Mouse (Mus musculus): Measurements from ENCODE around the gene Ankrd44. TPM values are rescaled to one million over a fixed set of nuclear protein-coding genes. Genes with fewer than 3 reads are reported as not detected.

Gene Ankrd44
- total and polyA plus RNA-seq, 3 experiments = 10.2 to 10.7 (median 10.2) TPM

GRCm38 (mm10) chr1:54667991-54668390 lies 258.2 kb downstream of the Ankrd44 start:
- H3K4me1 ChIP-seq (ENCODE audit: control insufficient read depth, insufficient read depth, low read length) = no peaks in the 10 kb centered on the region; the same call in 1 of the 2 replicates
- no peak for DNase-seq
- WGBS = 78% methylated on average over 2 of the region's 2 CpGs
- H3K36me3 ChIP-seq (ENCODE audit: control insufficient read depth, insufficient read depth, low read length) = 0 out of 2 replicates have a peak, but pooled peaks cover 2% of the 10 kb centered on the region
- H3K27me3 ChIP-seq (ENCODE audit: control insufficient read depth, insufficient read depth, low read length) = no peaks in the 10 kb centered on the region
- TF ChIP-seq CTCF (IDR thresholded peaks at IDR 0.05) = no peak
- no peak for TF ChIP-seq POLR2A (IDR thresholded peaks at IDR 0.05; ENCODE audit: insufficient read depth, low read depth, low read length)
- TF ChIP-seq EP300 (IDR thresholded peaks at IDR 0.05; ENCODE audit: insufficient read depth, low read depth, low read length) = no peak
- H3K27ac ChIP-seq = no peak overlapping the region
- no peaks in the 10 kb centered on the region for H3K79me2 ChIP-seq (replicated peaks; ENCODE audit: control insufficient read depth, insufficient read depth, low read length)
- H3K4me3 ChIP-seq = no peak overlapping the region
- intact Hi-C loops (cut with DNase I) = loop anchor here (2.0 to 5.0 kb wide), 3 partner anchors 81 to 259 kb away; partner anchors contain the start of gene Ankrd44
- H3K9ac ChIP-seq (ENCODE audit: low read depth, low read length) = no peak overlapping the region

GRCm38 (mm10) chr1:54665582-54666405 lies 260.4 kb downstream of the Ankrd44 start:
- no peak overlapping the region for H3K4me3 ChIP-seq
- H3K4me1 ChIP-seq (ENCODE audit: control insufficient read depth, insufficient read depth, low read length) = no peaks in the 10 kb centered on the region; the same call in 1 of the 2 replicates
- no peaks in the 10 kb centered on the region for H3K27me3 ChIP-seq (ENCODE audit: control insufficient read depth, insufficient read depth, low read length)
- H3K79me2 ChIP-seq (replicated peaks; ENCODE audit: control insufficient read depth, insufficient read depth, low read length) = no peaks in the 10 kb centered on the region
- H3K9ac ChIP-seq (ENCODE audit: low read depth, low read length) = no peak overlapping the region
- intact Hi-C loops (cut with DNase I) = loop anchor here (1.0 to 5.0 kb wide), 5 partner anchors 38 to 314 kb away; partner anchors contain the start of gene Ankrd44
- 0 out of 2 replicates have a peak, but pooled peaks cover 2% of the 10 kb centered on the region for H3K36me3 ChIP-seq (ENCODE audit: control insufficient read depth, insufficient read depth, low read length)
- no peak overlapping the region for H3K27ac ChIP-seq
- WGBS = 59% methylated on average over 8 of the region's 8 CpGs
- TF ChIP-seq EP300 (IDR thresholded peaks at IDR 0.05; ENCODE audit: insufficient read depth, low read depth, low read length) = no peak
- peak; percentile 92 for TF ChIP-seq CTCF (IDR thresholded peaks at IDR 0.05)
- DNase-seq = peak; percentile 32

GRCm38 (mm10) chr1:54665095-54665494 lies 261.1 kb downstream of the Ankrd44 start:
- TF ChIP-seq POLR2A (IDR thresholded peaks at IDR 0.05; ENCODE audit: insufficient read depth, low read depth, low read length) (no peak), CTCF (IDR thresholded peaks at IDR 0.05) (no peak), EP300 (IDR thresholded peaks at IDR 0.05; ENCODE audit: insufficient read depth, low read depth, low read length) (no peak)
- 92% methylated on average over 4 of the region's 4 CpGs for WGBS
- Histone ChIP-seq H3K36me3 (ENCODE audit: control insufficient read depth, insufficient read depth, low read length) (0 out of 2 replicates have a peak, but pooled peaks cover 2% of the 10 kb centered on the region), H3K9ac (ENCODE audit: low read depth, low read length) (no peak overlapping the region), H3K79me2 (replicated peaks; ENCODE audit: control insufficient read depth, insufficient read depth, low read length) (no peaks in the 10 kb centered on the region), H3K27me3 (ENCODE audit: control insufficient read depth, insufficient read depth, low read length) (no peaks in the 10 kb centered on the region), H3K4me3 (no peak overlapping the region), H3K27ac (no peak overlapping the region), H3K4me1 (ENCODE audit: control insufficient read depth, insufficient read depth, low read length) (no peaks in the 10 kb centered on the region; the same call in 1 of the 2 replicates)
- DNase-seq = no peak
- intact Hi-C loops (cut with DNase I) = loop anchor here (5.0 kb wide), 1 partner anchor 167 kb away; no protein-coding TSS in a partner anchor

- no peaks in the 10 kb centered on the region for H3K36me3 ChIP-seq (ENCODE audit: control insufficient read depth, insufficient read depth, low read length)
- H3K79me2 ChIP-seq (replicated peaks; ENCODE audit: control insufficient read depth, insufficient read depth, low read length) = no peaks in the 10 kb centered on the region
- H3K9ac ChIP-seq (ENCODE audit: low read depth, low read length) = no peak overlapping the region
- 86% methylated on average over 6 of the region's 6 CpGs for WGBS
- no peaks in the 10 kb centered on the region for H3K4me1 ChIP-seq (ENCODE audit: control insufficient read depth, insufficient read depth, low read length)
- no peak overlapping the region for H3K4me3 ChIP-seq
- no peak overlapping the region for H3K27ac ChIP-seq
- TF ChIP-seq EP300 (IDR thresholded peaks at IDR 0.05; ENCODE audit: insufficient read depth, low read depth, low read length) = no peak
- no peak for TF ChIP-seq POLR2A (IDR thresholded peaks at IDR 0.05; ENCODE audit: insufficient read depth, low read depth, low read length)
- TF ChIP-seq CTCF (IDR thresholded peaks at IDR 0.05) = no peak
- no peaks in the 10 kb centered on the region for H3K27me3 ChIP-seq (ENCODE audit: control insufficient read depth, insufficient read depth, low read length)
- no peak for DNase-seq
- intact Hi-C loops (cut with DNase I) = no loop called here
These were observed 265.5 kb downstream of the Ankrd44 start for GRCm38 (mm10) chr1:54660674-54661073.

- Histone ChIP-seq H3K27ac (no peak overlapping the region), H3K79me2 (replicated peaks; ENCODE audit: control insufficient read depth, insufficient read depth, low read length) (no peaks in the 10 kb centered on the region), H3K36me3 (ENCODE audit: control insufficient read depth, insufficient read depth, low read length) (no peaks in the 10 kb centered on the region), H3K27me3 (ENCODE audit: control insufficient read depth, insufficient read depth, low read length) (no peaks in the 10 kb centered on the region), H3K4me3 (no peak overlapping the region), H3K4me1 (ENCODE audit: control insufficient read depth, insufficient read depth, low read length) (no peaks in the 10 kb centered on the region), H3K9ac (ENCODE audit: low read depth, low read length) (no peak overlapping the region)
- intact Hi-C loops (cut with DNase I) = no loop called here
- no peak for DNase-seq
- 87% methylated on average over 4 of the region's 4 CpGs for WGBS
- no peak for TF ChIP-seq POLR2A (IDR thresholded peaks at IDR 0.05; ENCODE audit: insufficient read depth, low read depth, low read length)
- no peak for TF ChIP-seq CTCF (IDR thresholded peaks at IDR 0.05)
- no peak for TF ChIP-seq EP300 (IDR thresholded peaks at IDR 0.05; ENCODE audit: insufficient read depth, low read depth, low read length)
These were observed 267.6 kb downstream of the Ankrd44 start for GRCm38 (mm10) chr1:54658558-54658957.

GRCm38 (mm10) chr1:54648237-54648636 lies 277.9 kb downstream of the Ankrd44 start:
- Histone ChIP-seq H3K4me1 (ENCODE audit: control insufficient read depth, insufficient read depth, low read length) (peaks cover 3% of the 10 kb centered on the region), H3K4me3 (no peak overlapping the region), H3K9ac (ENCODE audit: low read depth, low read length) (no peak overlapping the region), H3K27me3 (ENCODE audit: control insufficient read depth, insufficient read depth, low read length) (no peaks in the 10 kb centered on the region), H3K27ac (no peak overlapping the region), H3K36me3 (ENCODE audit: control insufficient read depth, insufficient read depth, low read length) (peaks cover 8% of the 10 kb centered on the region), H3K79me2 (replicated peaks; ENCODE audit: control insufficient read depth, insufficient read depth, low read length) (no peaks in the 10 kb centered on the region)
- WGBS = 48% methylated on average over 5 of the region's 5 CpGs
- no peak for TF ChIP-seq CTCF (IDR thresholded peaks at IDR 0.05)
- no peak for TF ChIP-seq POLR2A (IDR thresholded peaks at IDR 0.05; ENCODE audit: insufficient read depth, low read depth, low read length)
- TF ChIP-seq EP300 (IDR thresholded peaks at IDR 0.05; ENCODE audit: insufficient read depth, low read depth, low read length) = no peak
- intact Hi-C loops (cut with DNase I) = no loop called here
- peak in 1 of 2 experiments; percentile 24 for DNase-seq

All from heart, adult 2 months (tissue).